Mouse (Mus musculus): ENCODE measurements around the gene Skp1a. TPM values are rescaled to one million over a fixed set of nuclear protein-coding genes. Genes with fewer than 3 reads are reported as not detected.

Skp1a gene
- polyA plus RNA-seq, 1 experiment from 2014 or later, result 818 TPM

DNA sequence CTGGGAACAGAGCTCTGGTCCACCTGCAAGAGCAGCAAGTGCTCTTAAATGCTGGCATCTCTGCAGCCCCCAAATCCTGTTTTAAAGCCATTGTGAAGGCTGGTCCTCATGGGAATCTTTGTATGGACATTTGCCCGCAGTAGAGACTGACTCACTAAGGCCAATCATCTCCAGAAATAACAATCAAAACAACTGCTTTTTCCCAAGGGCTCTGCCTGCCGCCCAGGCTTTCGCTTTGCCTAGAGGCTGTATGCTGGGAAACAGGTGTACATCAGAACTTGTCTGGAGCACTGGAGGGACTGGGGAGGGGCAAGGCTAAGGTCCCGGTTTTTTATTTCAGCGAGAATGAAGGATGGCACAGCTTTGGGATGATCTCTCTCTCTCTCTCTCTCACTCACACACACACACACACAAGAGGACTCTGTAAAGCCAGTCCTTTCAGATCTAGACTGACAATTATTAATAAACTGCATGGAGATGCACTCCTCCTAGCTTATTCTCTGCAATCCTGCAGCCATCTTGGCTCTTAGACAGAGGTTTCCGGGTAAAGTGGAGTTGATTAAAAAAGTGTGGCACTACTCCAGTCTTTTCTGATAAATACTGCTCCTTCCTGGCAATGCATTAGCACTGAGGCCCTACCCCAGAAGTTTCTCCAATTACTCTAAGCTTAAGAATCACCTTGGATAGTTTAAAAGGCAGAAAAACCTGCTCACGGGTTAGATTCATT is 2.9 kb upstream of the Skp1a start:
- no peaks in the 10 kb centered on the region for H3K9me3 ChIP-seq (replicated peaks)
- no peaks in the 10 kb centered on the region for H3K36me3 ChIP-seq
- H3K27me3 ChIP-seq, result peaks cover 4% of the 10 kb centered on the region; the same call in 1 of the 2 replicates
- no peak overlapping the region for H3K4me3 ChIP-seq (replicated peaks)
- H3K27ac ChIP-seq (replicated peaks), result no peak overlapping the region; the same call in 1 of the 2 replicates
- H3K4me2 ChIP-seq (replicated peaks), result no peak overlapping the region
- H3K4me1 ChIP-seq, result peaks cover 17% of the 10 kb centered on the region; the same call in 1 of the 2 replicates
- no peak for ATAC-seq (ENCODE audit: insufficient number of reproducible peaks, low FRiP score, low TSS enrichment, low read depth)
- WGBS, result 62% methylated on average over 7 of the region's 7 CpGs
- H3K9ac ChIP-seq, result no peak overlapping the region

GRCm38 (mm10) chr11:52230694-52231093 is 1.1 kb upstream of the Skp1a start:
- Histone ChIP-seq H3K4me2 (replicated peaks) (peak overlapping the region; percentile 52), H3K9ac (no peak overlapping the region), H3K27ac (replicated peaks) (peak overlapping the region; percentile 97; the same call in 1 of the 2 replicates), H3K9me3 (replicated peaks) (no peaks in the 10 kb centered on the region), H3K4me3 (replicated peaks) (peak overlapping the region; percentile 98), H3K36me3 (no peaks in the 10 kb centered on the region), H3K4me1 (peaks cover 22% of the 10 kb centered on the region; the same call in 1 of the 2 replicates), H3K27me3 (no peaks in the 10 kb centered on the region)
- WGBS, result 54% methylated on average over 5 of the region's 5 CpGs
- ATAC-seq (ENCODE audit: insufficient number of reproducible peaks, low FRiP score, low TSS enrichment, low read depth), result no peak

DNA sequence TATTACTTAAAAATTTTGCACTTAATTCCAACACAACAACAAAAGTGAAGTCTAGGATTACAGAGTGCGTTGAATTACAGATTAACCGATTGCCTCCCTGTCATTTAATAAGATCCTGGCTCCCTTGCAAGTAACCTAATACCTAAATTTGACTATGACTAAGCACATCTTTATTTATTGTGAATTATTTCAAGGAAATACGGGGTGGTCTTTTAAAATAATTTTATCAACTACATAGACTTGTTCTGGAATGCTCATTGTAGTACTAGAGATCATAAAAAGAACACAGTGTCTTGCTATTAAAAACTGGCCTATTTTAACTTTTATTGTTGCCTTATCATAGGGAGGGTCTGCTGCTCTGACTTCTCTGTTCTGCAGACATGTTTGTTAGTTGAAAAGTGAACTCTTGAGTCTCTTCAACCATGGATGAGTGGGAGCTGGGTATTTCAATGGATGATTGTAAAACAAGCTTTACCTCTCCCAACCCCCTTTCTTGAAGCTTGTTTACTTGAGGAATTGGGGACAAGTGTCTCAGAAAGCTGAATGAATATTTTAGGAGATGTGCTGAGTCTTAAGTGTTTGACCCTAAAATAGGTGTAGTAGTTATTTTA is 1.4 kb downstream of the Skp1a start:
- peak overlapping the region; percentile 52 for H3K4me2 ChIP-seq (replicated peaks)
- H3K27ac ChIP-seq (replicated peaks), result no peak overlapping the region
- peaks cover 22% of the 10 kb centered on the region; the same call in 1 of the 2 replicates for H3K4me1 ChIP-seq
- peaks cover 11% of the 10 kb centered on the region for H3K36me3 ChIP-seq
- peak overlapping the region; percentile 98 for H3K4me3 ChIP-seq (replicated peaks)
- H3K27me3 ChIP-seq, result no peaks in the 10 kb centered on the region
- no peak overlapping the region for H3K9ac ChIP-seq
- no peaks in the 10 kb centered on the region for H3K9me3 ChIP-seq (replicated peaks)
- ATAC-seq (ENCODE audit: insufficient number of reproducible peaks, low FRiP score, low TSS enrichment, low read depth), result no peak
- WGBS, result 9% methylated on average over 3 of the region's 3 CpGs

DNA sequence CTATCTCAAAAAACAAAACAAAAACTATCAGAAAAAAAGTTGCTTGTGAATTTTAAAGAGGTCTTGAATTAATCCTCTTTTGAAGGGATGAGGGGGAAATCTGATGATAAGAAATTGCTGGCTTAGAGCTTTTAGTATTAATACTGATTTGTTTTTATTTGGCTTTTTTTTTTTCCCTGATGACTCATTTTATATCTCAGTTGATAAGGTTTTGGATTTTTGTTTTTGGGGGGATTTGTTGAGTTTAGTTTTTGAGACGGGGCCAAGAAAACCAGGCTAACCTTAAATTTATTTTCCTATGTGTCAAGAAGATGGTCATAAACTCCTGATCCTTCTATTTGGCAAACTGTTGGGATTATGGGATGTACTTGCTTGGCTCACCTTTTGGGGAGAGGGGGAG is 2.1 kb downstream of the Skp1a start:
- ATAC-seq (ENCODE audit: insufficient number of reproducible peaks, low FRiP score, low TSS enrichment, low read depth), result no peak
- H3K4me1 ChIP-seq, result peaks cover 22% of the 10 kb centered on the region; the same call in 1 of the 2 replicates
- H3K36me3 ChIP-seq, result peaks cover 17% of the 10 kb centered on the region
- H3K4me3 ChIP-seq (replicated peaks), result peak overlapping the region; percentile 98; the same call in 1 of the 2 replicates
- H3K9me3 ChIP-seq (replicated peaks), result no peaks in the 10 kb centered on the region
- H3K27ac ChIP-seq (replicated peaks), result no peak overlapping the region
- H3K9ac ChIP-seq, result no peak overlapping the region
- WGBS, result 85% methylated on average over 1 of the region's 1 CpGs
- H3K27me3 ChIP-seq, result no peaks in the 10 kb centered on the region
- peak overlapping the region; percentile 52 for H3K4me2 ChIP-seq (replicated peaks)

DNA sequence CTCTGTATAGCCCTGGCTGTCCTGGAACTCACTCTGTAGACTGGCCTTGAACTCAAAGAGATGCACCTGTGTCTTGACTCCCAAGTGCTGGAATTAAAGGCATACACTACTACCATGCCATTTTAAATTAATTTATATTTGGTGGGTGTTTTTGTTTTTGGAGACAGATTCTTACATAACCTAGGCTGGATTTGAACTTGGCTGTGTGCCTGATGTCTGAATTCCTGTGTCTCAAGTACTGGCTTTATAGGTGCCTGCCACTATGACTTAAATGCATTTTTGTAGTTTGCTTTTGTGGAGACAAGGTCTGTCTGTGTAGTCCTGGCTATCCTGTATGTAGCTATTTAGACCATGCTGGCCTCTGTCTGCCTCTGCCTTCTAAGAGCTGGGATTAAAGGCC is 2.7 kb downstream of the Skp1a start:
- Histone ChIP-seq H3K4me1 (peaks cover 22% of the 10 kb centered on the region; the same call in 1 of the 2 replicates), H3K9me3 (replicated peaks) (no peaks in the 10 kb centered on the region), H3K9ac (no peak overlapping the region), H3K4me3 (replicated peaks) (no peak overlapping the region), H3K4me2 (replicated peaks) (no peak overlapping the region), H3K36me3 (peaks cover 20% of the 10 kb centered on the region), H3K27me3 (no peaks in the 10 kb centered on the region), H3K27ac (replicated peaks) (no peak overlapping the region)
- ATAC-seq (ENCODE audit: insufficient number of reproducible peaks, low FRiP score, low TSS enrichment, low read depth), result no peak

GRCm38 (mm10) chr11:52240898-52241542 is 9.2 kb downstream of the Skp1a start:
- no peak for ATAC-seq (ENCODE audit: insufficient number of reproducible peaks, low FRiP score, low TSS enrichment, low read depth)
- H3K4me3 ChIP-seq (replicated peaks), result no peak overlapping the region
- H3K27me3 ChIP-seq, result no peaks in the 10 kb centered on the region
- H3K9me3 ChIP-seq (replicated peaks), result no peaks in the 10 kb centered on the region
- H3K4me2 ChIP-seq (replicated peaks), result no peak overlapping the region
- WGBS, result 74% methylated on average over 4 of the region's 4 CpGs
- no peaks in the 10 kb centered on the region for H3K4me1 ChIP-seq
- H3K36me3 ChIP-seq, result peaks cover 41% of the 10 kb centered on the region
- no peak overlapping the region for H3K9ac ChIP-seq
- no peak overlapping the region for H3K27ac ChIP-seq (replicated peaks)

- no peak overlapping the region for H3K9ac ChIP-seq
- H3K4me2 ChIP-seq (replicated peaks), result no peak overlapping the region
- no peak overlapping the region for H3K4me3 ChIP-seq (replicated peaks)
- no peak for ATAC-seq (ENCODE audit: insufficient number of reproducible peaks, low FRiP score, low TSS enrichment, low read depth)
- no peak overlapping the region for H3K27ac ChIP-seq (replicated peaks)
- WGBS, result 93% methylated on average over 2 of the region's 2 CpGs
- peaks cover 14% of the 10 kb centered on the region for H3K4me1 ChIP-seq
- peaks cover 36% of the 10 kb centered on the region for H3K36me3 ChIP-seq
- no peaks in the 10 kb centered on the region for H3K9me3 ChIP-seq (replicated peaks)
- H3K27me3 ChIP-seq, result no peaks in the 10 kb centered on the region
Observed at GRCm38 (mm10) chr11:52249452-52249851, 17.7 kb downstream of the Skp1a start.

DNA sequence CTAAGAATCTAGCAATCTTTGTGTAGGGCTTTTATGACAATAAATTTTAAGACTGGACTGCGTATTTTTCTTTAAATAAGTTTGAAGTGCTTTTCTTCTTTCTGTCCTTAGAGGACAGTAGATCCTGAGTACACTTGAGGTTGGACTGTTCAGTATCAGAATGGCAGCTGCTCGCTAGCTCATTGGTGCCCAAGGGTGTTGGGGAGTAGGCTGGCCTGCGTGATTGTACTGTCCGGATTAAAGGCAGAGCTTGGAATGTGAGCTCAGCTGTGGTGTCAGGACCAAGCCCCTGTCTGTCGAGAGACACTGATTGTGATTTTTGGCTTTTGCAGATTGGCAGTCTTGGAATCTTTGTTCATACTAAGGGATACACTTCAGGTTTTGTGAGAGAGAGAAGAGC is 20.0 kb downstream of the Skp1a start:
- H3K27ac ChIP-seq (replicated peaks), result 0 out of 2 replicates have a peak overlapping the region, but pooled peaks have one; percentile 44
- 66% methylated on average over 5 of the region's 5 CpGs for WGBS
- peak; percentile 53; the same call in 1 of the 2 replicates for ATAC-seq (ENCODE audit: insufficient number of reproducible peaks, low FRiP score, low TSS enrichment, low read depth)

DNA sequence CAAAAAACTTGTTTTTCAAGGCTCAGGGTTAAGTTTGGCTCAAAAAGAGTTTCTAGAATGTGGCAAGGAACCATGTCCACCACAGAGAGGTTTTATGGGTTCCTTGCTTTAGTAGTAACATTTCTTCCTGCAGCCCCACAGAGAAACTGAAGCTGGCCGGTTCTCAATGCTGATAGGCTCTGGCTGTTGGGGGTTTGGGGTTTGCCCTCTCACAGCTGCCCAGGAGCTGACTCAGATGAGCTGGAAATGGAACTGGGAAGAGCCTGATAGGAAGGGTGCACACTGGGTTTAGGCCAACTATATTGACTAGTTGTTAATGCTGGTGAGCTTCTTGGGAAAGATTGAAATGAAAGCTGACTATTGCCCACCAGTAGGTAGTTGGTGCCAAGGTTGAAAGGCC is 20.9 kb downstream of the Skp1a start:
- H3K9ac ChIP-seq, result no peak overlapping the region
- no peak overlapping the region for H3K4me2 ChIP-seq (replicated peaks)
- ATAC-seq (ENCODE audit: insufficient number of reproducible peaks, low FRiP score, low TSS enrichment, low read depth), result no peak
- peaks cover 19% of the 10 kb centered on the region for H3K36me3 ChIP-seq
- peak overlapping the region; percentile 60 for H3K27ac ChIP-seq (replicated peaks)
- H3K4me1 ChIP-seq, result peaks cover 14% of the 10 kb centered on the region
- no peak overlapping the region for H3K4me3 ChIP-seq (replicated peaks)
- no peaks in the 10 kb centered on the region for H3K27me3 ChIP-seq
- WGBS, result 53% methylated on average over 1 of the region's 1 CpGs
- no peaks in the 10 kb centered on the region for H3K9me3 ChIP-seq (replicated peaks)

More for the DNA sequence above, 20.0 kb downstream of the Skp1a start:
- no peak overlapping the region for H3K4me2 ChIP-seq (replicated peaks)
- no peak overlapping the region for H3K9ac ChIP-seq
- H3K4me1 ChIP-seq, result peaks cover 14% of the 10 kb centered on the region
- no peaks in the 10 kb centered on the region for H3K9me3 ChIP-seq (replicated peaks)
- no peaks in the 10 kb centered on the region for H3K27me3 ChIP-seq
- no peak overlapping the region for H3K4me3 ChIP-seq (replicated peaks)
- H3K36me3 ChIP-seq, result peaks cover 27% of the 10 kb centered on the region

GRCm38 (mm10) chr11:52253674-52254375 is 22.0 kb downstream of the Skp1a start:
- Histone ChIP-seq H3K4me2 (replicated peaks) (no peak overlapping the region), H3K27me3 (no peaks in the 10 kb centered on the region), H3K9ac (no peak overlapping the region), H3K4me1 (peaks cover 14% of the 10 kb centered on the region), H3K36me3 (peaks cover 14% of the 10 kb centered on the region), H3K27ac (replicated peaks) (0 out of 2 replicates have a peak overlapping the region, but pooled peaks have one; percentile 60), H3K4me3 (replicated peaks) (no peak overlapping the region), H3K9me3 (replicated peaks) (no peaks in the 10 kb centered on the region)
- 64% methylated on average over 11 of the region's 11 CpGs for WGBS
- ATAC-seq (ENCODE audit: insufficient number of reproducible peaks, low FRiP score, low TSS enrichment, low read depth), result no peak; the same call in 1 of the 2 replicates

GRCm38 (mm10) chr11:52255077-52255476 is 23.3 kb downstream of the Skp1a start:
- WGBS, result 85% methylated on average over 8 of the region's 8 CpGs
- no peak overlapping the region for H3K4me3 ChIP-seq (replicated peaks)
- H3K36me3 ChIP-seq, result peaks cover 8% of the 10 kb centered on the region; the same call in 1 of the 2 replicates
- no peak for ATAC-seq (ENCODE audit: insufficient number of reproducible peaks, low FRiP score, low TSS enrichment, low read depth)
- H3K9ac ChIP-seq, result no peak overlapping the region
- no peak overlapping the region for H3K27ac ChIP-seq (replicated peaks)
- no peak overlapping the region for H3K4me2 ChIP-seq (replicated peaks)
- H3K27me3 ChIP-seq, result no peaks in the 10 kb centered on the region
- peaks cover 14% of the 10 kb centered on the region for H3K4me1 ChIP-seq
- no peaks in the 10 kb centered on the region for H3K9me3 ChIP-seq (replicated peaks)
